Mouse (Mus musculus): ENCODE results near the gene Ssna1.

The Ssna1 gene

GRCm38 (mm10) chr2:25271827-25272511 lies at the start of gene Ssna1, which contains the start of gene Anapc2:
Gene Ssna1, minus strand, starts transcription at chr2:25272438.
Gene Anapc2, plus strand, starts transcription at chr2:25272478.
- peak; percentile 99 for DNase-seq (ENCODE audit: low read depth, low spot score)

- no peak for DNase-seq (ENCODE audit: low read depth, low spot score)
Observed at GRCm38 (mm10) chr2:25320084-25320483, 47.8 kb upstream of the Ssna1 start.

DNA sequence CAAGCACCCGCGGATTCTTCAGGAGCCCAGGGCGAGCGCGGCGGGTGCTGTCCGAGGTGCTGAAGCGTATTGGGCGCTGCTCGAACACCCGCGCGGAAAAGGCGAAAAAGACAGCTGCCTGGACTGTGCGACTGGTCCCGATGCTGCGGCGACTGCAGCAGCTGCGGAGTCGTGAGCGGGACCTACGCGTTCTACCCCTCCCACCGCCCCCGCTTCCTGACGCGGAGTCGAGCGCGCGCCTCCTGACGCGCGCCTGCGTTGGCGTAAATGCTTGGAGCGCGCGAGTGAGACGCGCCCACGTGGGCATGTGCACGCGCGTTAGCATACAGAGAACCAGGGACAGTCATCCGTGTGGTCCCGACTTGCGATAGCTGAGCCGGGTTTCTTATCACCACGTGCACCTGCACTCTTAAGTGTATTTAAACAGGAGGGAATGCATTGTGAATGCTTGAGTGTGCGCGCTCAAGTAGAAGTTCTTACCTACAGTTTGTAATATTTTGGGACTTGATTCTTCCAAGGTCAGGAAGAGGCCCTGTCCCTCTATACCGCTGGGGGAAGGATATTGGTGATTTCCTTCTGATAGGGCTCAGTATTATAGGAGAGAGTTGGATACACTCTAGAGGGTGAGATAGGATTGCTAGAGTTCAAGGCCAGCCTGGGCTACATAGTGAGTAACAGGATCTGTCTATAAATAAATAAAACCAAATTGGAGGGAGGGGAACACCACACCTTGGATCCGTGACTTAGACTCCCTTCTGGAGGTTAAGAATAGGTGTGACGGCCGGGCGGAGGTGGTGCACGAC lies 46.9 kb upstream of the Ssna1 start, which contains the start of gene Grin1:
Gene Grin1 (minus strand): TSS at position 217 of the 803 bp plus-strand sequence.
- DNase-seq (ENCODE audit: low read depth, low spot score) = peak; percentile 77

DNA sequence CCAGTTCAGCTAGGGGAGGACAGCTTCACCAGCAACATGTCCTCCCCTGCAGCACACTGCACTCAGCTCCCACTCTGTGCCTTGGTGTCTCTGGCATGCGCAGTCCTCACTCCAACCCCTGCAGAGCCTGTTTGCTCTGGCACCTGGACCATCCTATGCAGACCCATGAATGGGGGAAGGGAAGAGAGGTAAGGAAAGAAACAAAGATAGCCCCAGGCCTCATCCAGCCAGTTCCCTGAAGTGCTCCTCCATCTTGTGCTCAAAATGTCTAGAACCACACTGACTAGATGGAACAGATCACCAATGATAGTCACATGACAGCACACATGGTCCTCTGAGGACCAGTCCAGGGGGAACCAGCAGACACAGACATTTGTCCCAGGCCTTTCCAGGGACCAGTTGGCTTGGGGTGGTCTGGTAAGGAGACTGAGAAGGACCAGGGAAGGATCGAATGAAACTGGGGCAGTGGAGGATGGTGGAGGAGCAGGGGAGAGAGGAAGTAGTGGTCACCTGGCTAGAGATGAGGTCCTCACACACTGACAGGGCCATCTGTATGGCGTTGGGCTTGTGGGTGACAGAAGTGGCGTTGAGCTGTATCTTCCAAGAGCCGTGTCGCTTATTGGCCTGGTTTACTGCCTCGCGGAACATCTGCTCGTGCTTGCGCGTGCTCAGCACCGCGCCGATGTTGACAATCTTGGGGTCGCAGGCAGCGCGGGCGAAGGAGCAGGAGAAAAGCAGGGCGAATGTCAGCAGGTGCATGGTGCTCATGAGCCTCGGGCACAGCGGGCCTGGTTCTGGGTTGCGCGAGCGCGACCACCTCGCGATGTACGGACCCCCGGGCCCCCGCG lies 46.1 kb upstream of the Ssna1 start:
- DNase-seq (ENCODE audit: low read depth, low spot score) = no peak

GRCm38 (mm10) chr2:25311491-25311891 lies 39.3 kb upstream of the Ssna1 start:
- no peak for DNase-seq (ENCODE audit: low read depth, low spot score)

DNA sequence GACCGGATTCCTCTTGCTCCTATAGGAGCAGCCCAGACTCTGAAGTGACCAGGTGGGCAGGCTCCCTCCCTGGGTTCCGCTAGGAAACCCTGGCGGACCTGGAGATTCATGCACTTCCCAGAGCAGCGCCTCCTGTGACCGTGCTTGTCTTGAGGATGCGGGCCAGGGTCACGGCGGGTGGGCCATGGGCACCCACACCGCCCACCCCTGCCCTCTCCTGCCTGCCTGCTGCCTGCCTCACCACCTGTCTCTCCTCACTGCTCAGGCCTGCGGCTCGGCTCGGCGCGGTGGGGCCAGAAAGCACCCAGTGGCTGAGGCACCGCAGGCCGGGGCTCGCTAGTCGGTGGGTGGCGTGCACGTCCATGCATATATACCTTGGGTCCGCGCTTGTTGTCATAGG lies 38.7 kb upstream of the Ssna1 start:
- DNase-seq (ENCODE audit: low read depth, low spot score) = no peak

GRCm38 (mm10) chr2:25310180-25310579 lies 37.9 kb upstream of the Ssna1 start:
- DNase-seq (ENCODE audit: low read depth, low spot score) = no peak

DNA sequence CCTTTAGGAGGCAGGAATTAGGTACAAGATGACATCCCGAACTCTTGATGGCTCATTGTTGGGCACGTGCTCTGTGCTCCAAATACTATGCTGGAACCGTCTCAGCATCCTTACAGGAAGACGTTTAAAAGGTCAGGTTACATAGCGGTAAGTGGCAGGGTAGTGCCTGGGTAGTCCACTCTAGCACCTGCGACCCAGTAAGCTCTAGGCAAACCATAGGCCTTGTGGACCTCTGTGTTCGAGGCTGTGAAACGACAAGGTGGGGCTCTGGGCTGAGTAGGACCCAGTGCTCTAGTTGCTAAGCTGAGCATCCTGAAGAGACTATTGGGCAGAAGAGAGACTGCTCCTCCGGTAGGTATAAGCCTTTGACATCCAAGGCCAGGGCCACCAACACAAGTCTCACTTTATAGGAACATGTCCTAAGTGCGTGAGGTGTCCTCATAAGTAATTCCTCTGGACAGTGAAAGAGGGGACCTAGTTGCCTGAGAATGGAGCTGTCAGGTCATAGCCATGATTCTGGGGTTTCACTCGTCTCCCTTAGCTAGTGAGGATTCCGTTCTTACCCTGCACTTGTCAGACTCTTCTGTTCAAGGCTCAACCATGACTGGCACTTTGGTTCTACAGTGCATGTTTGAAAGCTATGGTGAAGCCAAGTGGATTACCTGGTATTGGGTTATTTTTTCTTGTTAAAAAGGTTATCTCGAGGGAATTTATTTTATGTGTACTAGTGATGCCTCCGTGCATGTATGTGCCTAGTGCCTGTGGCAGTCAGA lies 33.5 kb upstream of the Ssna1 start:
- DNase-seq (ENCODE audit: low read depth, low spot score) = no peak

GRCm38 (mm10) chr2:25304657-25305541 lies 32.7 kb upstream of the Ssna1 start:
- peak; percentile 60 for DNase-seq (ENCODE audit: low read depth, low spot score)

DNA sequence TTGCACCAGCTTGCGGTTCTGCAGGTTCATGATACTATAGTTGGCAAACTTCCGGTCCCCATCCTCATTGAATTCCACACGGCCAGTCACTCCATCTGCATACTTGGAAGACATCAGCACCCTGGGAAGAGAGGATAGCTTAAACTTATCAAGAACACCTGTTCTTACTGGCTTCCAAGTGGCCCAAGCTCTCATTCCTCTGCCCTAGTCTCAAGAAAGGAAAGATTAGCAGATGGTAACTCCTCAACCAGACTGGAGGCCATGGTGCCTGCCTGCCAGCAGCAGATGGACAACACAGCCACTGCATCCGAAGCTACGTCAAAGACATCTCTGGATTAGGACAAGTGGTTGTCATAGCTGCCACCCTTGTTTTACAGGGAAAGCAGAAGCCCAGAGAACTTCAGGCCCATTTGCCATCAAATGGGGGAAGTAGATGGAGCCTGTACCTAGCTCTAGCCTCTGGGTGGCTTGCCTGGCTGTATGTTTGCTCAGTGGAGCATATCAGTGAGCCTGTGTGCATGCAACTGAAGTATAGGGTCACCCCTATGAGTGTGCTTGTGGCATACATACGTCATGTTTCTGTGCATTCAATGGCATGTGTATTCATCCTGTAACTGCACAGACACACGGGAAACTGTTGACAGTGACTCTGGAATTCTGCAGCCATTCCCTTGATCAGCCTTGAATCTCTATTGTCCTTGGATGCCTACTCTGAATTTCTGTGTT lies 31.9 kb upstream of the Ssna1 start:
- DNase-seq (ENCODE audit: low read depth, low spot score) = no peak

GRCm38 (mm10) chr2:25303452-25303851 lies 31.2 kb upstream of the Ssna1 start:
- DNase-seq (ENCODE audit: low read depth, low spot score) = no peak

- no peak for DNase-seq (ENCODE audit: low read depth, low spot score)
Observed at GRCm38 (mm10) chr2:25298046-25298445, 25.8 kb upstream of the Ssna1 start.

DNA sequence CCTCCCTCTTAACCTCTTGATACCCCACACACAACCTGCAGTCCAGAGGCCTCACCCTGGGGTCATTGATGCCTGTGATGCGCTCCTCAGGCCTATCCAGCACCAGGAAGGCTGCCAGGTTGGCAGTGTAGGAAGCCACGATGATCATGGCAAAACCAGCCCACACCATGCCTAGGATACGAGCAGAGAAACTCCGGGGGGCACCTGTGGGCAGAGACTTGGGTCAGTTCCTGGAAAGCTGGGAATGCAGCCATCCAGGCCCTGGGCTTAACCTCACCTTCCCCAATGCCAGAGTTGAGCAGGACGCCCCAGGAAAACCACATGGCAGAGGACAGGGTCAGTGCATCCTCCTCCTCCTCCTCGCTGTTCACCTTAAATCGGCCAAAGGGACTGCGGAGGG lies 24.9 kb upstream of the Ssna1 start:
- DNase-seq (ENCODE audit: low read depth, low spot score) = no peak

DNA sequence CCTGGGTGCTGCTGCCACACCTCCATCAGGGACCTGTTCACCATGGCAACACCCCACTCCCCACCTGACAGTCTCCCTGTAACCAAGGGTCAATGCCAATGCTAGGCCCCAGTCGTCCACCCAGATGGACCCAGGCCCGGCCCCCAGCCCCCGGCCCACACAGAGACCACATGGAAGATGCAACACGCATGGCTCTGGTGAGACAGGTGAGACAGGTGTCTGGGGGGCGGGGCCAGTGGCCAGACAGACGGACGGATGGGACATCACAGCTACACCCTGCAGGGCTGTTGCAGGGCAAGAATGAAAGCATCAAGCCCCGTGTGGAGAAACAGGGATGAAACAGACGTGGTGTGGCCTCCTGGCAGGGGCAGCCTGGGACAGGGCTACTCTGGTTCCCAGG lies 21.5 kb upstream of the Ssna1 start:
- no peak for DNase-seq (ENCODE audit: low read depth, low spot score)

DNA sequence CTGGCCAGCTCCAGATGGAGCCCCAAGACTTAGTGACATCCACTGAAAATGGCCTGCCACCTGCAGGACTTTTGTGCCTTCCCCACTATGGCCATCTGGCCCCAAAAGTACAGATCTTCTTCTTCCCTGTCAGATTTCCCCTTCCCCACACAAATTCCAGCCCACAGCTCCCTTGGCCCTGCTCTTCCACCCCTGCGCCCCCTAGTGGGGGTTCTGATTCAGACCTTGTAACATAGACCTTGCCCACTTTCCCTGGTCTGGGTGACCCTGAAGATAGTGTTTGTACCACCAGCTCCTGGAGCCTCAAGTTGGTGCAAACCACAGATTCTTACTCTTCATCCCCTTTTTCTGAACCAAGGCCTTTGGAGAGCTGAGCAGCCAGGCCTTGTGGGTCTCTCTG lies 20.6 kb upstream of the Ssna1 start:
- DNase-seq (ENCODE audit: low read depth, low spot score) = peak; percentile 80

DNA sequence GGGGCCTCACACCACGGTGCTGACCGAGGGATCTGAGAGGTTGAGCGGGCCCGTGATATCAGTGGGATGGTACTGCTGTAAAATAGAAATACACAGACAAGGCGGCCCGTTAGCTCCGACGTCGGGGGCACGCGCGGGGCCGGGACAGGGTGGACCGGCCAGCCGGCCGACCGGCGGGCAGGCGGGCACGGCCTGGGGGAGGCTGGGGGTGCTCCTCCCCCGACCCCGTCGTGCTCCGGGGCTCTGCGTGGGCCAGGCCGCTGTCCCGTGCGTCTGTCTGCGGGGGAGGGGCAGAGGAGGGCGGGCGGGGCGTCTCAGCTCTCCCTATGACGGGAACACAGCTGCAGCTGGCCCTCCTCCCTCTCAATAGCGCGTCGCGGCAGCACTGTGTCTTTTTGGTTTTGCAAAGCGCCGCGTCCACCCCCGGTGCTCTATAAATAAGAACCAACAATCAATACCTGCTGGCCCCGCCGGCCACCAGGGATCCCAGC lies 19.9 kb upstream of the Ssna1 start:
- DNase-seq (ENCODE audit: low read depth, low spot score) = peak; percentile 43

- DNase-seq (ENCODE audit: low read depth, low spot score) = no peak
Observed at GRCm38 (mm10) chr2:25291184-25292053, 19.2 kb upstream of the Ssna1 start.

- DNase-seq (ENCODE audit: low read depth, low spot score) = no peak
Observed at GRCm38 (mm10) chr2:25290816-25291130, 18.5 kb upstream of the Ssna1 start.
